Mouse (Mus musculus) kidney, embryonic 14.5 days (tissue): ENCODE measurements around the gene Tekt4. TPM values are rescaled to one million over a fixed set of nuclear protein-coding genes. Genes with fewer than 3 reads are reported as not detected.

ENCODE experiments used
- ATAC-seq: fragments of 200-750 bp; cut with Nextera tagmentation; 2 replicates; pipeline ENCODE4 v1.8.0; 2017; ENCODE audit warnings: moderate number of reproducible peaks, mild to moderate bottlenecking, moderate TSS enrichment, moderate library complexity; ENCODE audit not compliant: low FRiP score, low TSS enrichment
- H3K27ac ChIP-seq: fragments of 300-500 bp; sonication (generic); 2 replicates; pipeline ENCODE4 v1.5.1; 2014; ENCODE audit warnings: low read depth, mild to moderate bottlenecking, low read length, moderate library complexity, mixed read lengths
- H3K27me3 ChIP-seq: fragments of 300-500 bp; sonication (generic); 2 replicates; pipeline ENCODE4 v1.6.1; 2014; ENCODE audit warnings: mild to moderate bottlenecking, low read length; ENCODE audit not compliant: control insufficient read depth, insufficient read depth
- H3K36me3 ChIP-seq: fragments of 300-500 bp; sonication (generic); 2 replicates; pipeline ENCODE4 v1.6.1; 2014; ENCODE audit warnings: low read length, mixed read lengths; ENCODE audit not compliant: control insufficient read depth, insufficient read depth
- H3K4me1 ChIP-seq: fragments of 300-500 bp; sonication (generic); 2 replicates; pipeline ENCODE4 v1.6.1; 2014; ENCODE audit warnings: low read length, mixed read lengths; ENCODE audit not compliant: control insufficient read depth, insufficient read depth
- H3K4me2 ChIP-seq: fragments of 300-500 bp; sonication (generic); replicated peaks from 2 replicates; pipeline ENCODE4 v1.6.1; 2014; ENCODE audit warnings: low read depth, mild to moderate bottlenecking, low read length
- H3K4me3 ChIP-seq: fragments of 300-500 bp; sonication (generic); 2 replicates; pipeline ENCODE4 v1.5.1; 2014; ENCODE audit warnings: mild to moderate bottlenecking, low read length
- H3K9ac ChIP-seq: fragments of 300-500 bp; sonication (generic); 2 replicates; pipeline ENCODE4 v1.6.1; 2014; ENCODE audit warnings: low read depth, mild to moderate bottlenecking, low read length, moderate library complexity
- H3K9me3 ChIP-seq: fragments of 300-500 bp; sonication (generic); 2 replicates; pipeline ENCODE4 v1.6.1; 2016; ENCODE audit warnings: low read length; ENCODE audit not compliant: control insufficient read depth
- WGBS: fragments of 180-500 bp; shearing (Covaris S2); extraction: QIAGEN DNeasy Blood & Tissue Kit; methylation state at CpG from one replicate; pipeline ENCODE4 v1.1.7; 2014; 5-methylcytosine and 5-hydroxymethylcytosine counted together
- polyA plus RNA-seq: library from polyadenylated mRNA; unstranded; fragments of >200 nt; fragmentation: Nextera tagmentation; extraction: Ambion mirVana; gene quantifications from 2 replicates; pipeline ENCODE4 v1.2.1, GENCODE M21; 2014

Gene Tekt4
- not detected in 2 replicates for polyA plus RNA-seq

DNA sequence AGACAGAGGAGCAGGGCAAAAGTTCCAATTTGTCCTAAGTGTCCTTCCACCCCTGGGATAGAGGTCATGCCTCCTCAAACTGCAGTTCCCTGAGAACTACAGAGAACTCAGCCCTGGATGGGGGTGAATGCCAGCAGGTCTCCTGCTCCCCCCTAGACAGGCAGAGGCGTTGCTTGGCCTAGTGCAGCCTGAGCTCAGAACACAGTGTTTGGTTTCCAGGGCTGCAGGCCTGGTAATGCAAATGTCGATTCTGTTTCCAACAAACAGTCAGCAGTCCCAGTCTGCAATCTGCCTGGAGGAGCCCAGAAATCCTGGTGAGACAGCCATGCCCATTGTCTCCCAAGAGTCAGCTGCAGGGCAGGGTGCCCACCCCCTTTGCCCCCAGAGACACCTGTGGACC, at the start of gene Tekt4:
Gene Tekt4, plus strand, starts transcription at position 344 of the 400 bp plus-strand sequence.
- Histone ChIP-seq H3K4me3 (no peak within 1 kb of the TSS), H3K9me3 (no peaks in the 10 kb centered on the region), H3K27ac (no peak within 1 kb of the TSS), H3K36me3 (no peaks in the 10 kb centered on the region), H3K4me1 (no peaks in the 10 kb centered on the region), H3K27me3 (no peaks in the 10 kb centered on the region), H3K4me2 (no peak within 1 kb of the TSS), H3K9ac (no peak within 1 kb of the TSS)
- ATAC-seq: no peak
- 59% methylated on average over 2 of the region's 2 CpGs for WGBS

DNA sequence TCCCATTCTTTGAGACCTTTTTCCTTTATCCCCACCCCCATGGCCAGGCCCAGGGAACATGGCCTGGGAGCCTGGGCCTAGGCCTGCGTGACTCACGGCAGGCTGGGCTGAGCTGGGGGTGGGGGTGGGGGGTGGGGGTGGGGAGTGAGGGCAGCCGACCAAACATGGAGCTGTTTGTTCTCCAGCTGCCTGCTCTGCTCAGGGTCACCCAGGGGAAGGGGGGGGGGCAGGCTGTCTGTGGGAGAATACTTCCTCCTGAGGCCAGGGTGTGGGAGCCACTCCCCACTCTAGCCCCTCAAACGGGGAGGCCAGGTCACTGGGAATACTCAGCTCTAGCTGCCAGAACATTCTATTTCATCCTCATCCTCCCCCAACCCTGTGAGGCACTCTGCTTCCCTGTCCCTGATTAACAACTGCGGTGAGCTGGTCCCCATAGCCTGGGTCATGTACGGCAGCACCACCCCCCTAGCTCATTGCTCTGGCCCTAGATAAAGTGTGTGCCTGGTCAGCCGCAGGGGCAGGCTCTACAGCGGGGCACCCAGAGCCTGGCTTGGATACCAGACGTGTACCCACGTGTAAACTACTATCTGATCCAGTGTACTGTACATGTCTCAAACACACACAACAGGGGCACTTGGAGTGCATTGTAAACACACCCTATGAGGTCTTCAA, 49.1 kb upstream of the Tekt4 start:
- ATAC-seq: peak; percentile 59; the same call in 1 of the 2 replicates
- H3K9me3 ChIP-seq: no peaks in the 10 kb centered on the region
- 4% methylated on average over 10 of the region's 10 CpGs for WGBS
- no peak overlapping the region for H3K4me3 ChIP-seq
- peak overlapping the region; percentile 38; the same call in 1 of the 2 replicates for H3K27ac ChIP-seq
- 0 out of 2 replicates have a peak overlapping the region, but pooled peaks have one; percentile 4 for H3K4me2 ChIP-seq
- peaks cover 37% of the 10 kb centered on the region for H3K4me1 ChIP-seq
- H3K9ac ChIP-seq: no peak overlapping the region
- H3K27me3 ChIP-seq: no peaks in the 10 kb centered on the region
- no peaks in the 10 kb centered on the region for H3K36me3 ChIP-seq

DNA sequence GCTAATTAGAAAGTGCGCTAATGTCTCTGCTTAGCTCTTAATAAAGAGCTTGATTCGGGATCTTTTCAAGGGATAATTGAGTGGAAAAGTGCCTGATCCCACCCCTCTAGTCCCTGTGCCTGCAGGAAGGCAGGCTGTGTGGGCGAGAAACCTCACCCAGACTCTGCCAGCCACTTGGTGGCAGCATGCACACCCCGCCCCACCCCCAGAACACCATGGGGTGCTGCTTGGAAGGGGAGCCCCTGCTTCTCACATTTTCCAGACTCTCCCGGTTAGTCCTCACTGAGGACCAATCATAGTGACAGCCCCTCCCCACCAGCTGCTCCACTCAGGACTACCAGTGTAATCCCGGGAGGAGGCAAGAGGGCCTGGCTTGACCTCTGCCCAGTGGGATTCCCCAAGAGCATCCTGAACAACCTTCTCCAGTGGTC, 48.4 kb upstream of the Tekt4 start:
- Histone ChIP-seq H3K27ac (peak overlapping the region; percentile 38; the same call in 1 of the 2 replicates), H3K4me2 (no peak overlapping the region), H3K4me3 (no peak overlapping the region), H3K36me3 (no peaks in the 10 kb centered on the region), H3K27me3 (no peaks in the 10 kb centered on the region), H3K4me1 (peaks cover 37% of the 10 kb centered on the region), H3K9ac (no peak overlapping the region), H3K9me3 (no peaks in the 10 kb centered on the region)
- WGBS: 25% methylated on average over 6 of the region's 6 CpGs
- ATAC-seq: no peak

DNA sequence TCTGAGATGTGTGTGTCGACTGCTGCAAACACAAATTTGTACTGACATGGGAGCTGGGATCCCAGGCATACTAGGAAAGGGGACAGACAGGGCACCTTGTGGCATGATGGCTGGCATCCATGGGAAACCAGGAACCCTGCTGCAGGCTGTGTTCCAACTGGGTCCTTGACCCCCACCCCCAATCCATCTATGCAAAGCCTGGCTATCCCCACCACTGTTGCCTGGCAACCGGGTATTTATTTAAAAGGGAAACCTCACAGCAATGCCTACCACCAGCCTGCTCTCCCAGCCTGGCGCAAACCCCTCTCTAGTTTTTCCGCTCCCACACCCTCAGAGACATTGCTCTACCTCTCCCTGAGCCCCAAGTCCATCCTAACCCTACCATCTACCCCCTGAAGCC, 47.1 kb upstream of the Tekt4 start:
- Histone ChIP-seq H3K9me3 (no peaks in the 10 kb centered on the region), H3K36me3 (no peaks in the 10 kb centered on the region), H3K27ac (no peak overlapping the region), H3K9ac (no peak overlapping the region), H3K4me2 (no peak overlapping the region), H3K4me3 (no peak overlapping the region), H3K27me3 (no peaks in the 10 kb centered on the region), H3K4me1 (peaks cover 36% of the 10 kb centered on the region)
- no peak for ATAC-seq
- WGBS: 87% methylated on average over 4 of the region's 4 CpGs

DNA sequence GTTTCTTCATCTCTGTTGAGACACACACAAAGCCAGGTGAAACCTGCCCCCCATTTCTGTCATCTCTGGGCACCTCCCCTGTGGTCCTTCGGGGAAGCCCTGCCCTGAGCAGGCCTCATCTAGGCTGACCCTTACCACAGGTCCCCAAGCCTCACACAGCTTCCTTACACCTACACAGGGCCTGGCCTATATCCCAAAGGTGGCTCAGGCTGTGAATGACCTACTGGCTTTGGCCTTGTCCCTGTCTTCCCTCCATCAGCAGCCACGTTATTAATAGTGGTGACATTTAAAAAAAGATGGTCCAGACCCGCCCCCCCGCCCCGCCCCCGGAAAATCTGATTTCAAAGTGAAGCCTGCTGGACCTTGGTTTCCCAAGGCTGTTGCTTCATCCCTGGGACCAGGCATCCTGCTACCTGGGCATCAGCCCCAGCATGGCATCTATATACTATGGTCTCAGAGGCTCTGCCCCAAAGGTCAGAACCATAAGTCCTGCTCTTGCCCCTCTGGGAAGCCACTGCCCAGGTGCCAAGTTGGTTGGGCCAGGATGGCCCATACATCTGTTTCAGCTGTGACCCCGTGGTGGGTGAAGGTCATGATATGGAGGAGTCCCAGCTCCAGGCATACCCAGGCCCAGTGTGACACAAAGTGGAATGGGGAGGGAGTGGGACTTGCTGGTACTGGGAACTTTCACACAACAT, 46.0 kb upstream of the Tekt4 start:
- H3K4me3 ChIP-seq: no peak overlapping the region
- H3K9ac ChIP-seq: no peak overlapping the region
- H3K36me3 ChIP-seq: no peaks in the 10 kb centered on the region
- H3K27ac ChIP-seq: no peak overlapping the region
- no peaks in the 10 kb centered on the region for H3K27me3 ChIP-seq
- H3K4me2 ChIP-seq: no peak overlapping the region
- ATAC-seq: no peak
- peaks cover 36% of the 10 kb centered on the region for H3K4me1 ChIP-seq
- 87% methylated on average over 7 of the region's 7 CpGs for WGBS
- no peaks in the 10 kb centered on the region for H3K9me3 ChIP-seq

DNA sequence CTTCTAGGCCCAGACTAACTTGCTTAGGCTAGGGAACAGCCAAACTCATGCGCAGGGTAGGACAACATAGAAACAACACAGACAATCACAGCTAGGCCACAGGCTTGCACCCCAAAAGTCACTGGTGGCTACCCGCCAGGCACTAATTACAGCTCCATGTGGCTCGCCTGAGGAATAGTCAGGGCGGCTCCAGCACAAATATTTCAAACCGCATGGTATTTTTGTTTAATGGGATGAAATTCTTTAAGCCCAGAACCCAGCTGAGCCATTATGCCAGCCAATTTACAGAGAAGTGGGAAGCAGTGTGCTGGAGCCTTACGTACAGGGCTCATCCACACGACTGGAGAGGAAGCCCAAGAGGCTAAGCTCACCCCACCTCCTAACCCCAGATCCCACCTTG, 44.8 kb upstream of the Tekt4 start:
- Histone ChIP-seq H3K4me2 (no peak overlapping the region), H3K9ac (no peak overlapping the region; the same call in 1 of the 2 replicates), H3K4me3 (no peak overlapping the region), H3K27me3 (no peaks in the 10 kb centered on the region), H3K4me1 (peaks cover 44% of the 10 kb centered on the region), H3K9me3 (no peaks in the 10 kb centered on the region), H3K36me3 (no peaks in the 10 kb centered on the region), H3K27ac (no peak overlapping the region)
- ATAC-seq: no peak
- WGBS: 70% methylated on average over 7 of the region's 7 CpGs

DNA sequence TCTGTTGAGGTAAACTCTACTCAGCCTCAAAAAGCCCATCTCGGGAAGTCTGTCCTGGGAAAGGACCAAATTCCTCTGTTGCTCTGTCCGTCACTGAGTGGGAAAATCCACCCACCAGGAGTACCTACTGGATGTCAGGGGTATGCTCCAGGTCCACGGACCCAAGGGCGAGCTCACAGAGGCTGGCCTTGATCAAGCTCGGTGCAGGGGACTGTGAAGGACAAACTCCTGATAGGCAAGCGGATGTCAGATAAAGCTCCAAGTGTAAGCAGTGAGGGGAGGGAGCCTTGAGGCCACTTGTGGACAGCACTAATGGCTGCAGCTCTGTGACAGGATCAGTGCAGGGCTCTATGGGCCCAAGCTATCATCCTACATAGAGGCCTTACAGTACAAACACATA, 44.2 kb upstream of the Tekt4 start:
- peaks cover 44% of the 10 kb centered on the region for H3K4me1 ChIP-seq
- no peak for ATAC-seq
- H3K4me2 ChIP-seq: no peak overlapping the region
- H3K36me3 ChIP-seq: no peaks in the 10 kb centered on the region
- H3K4me3 ChIP-seq: no peak overlapping the region
- WGBS: 78% methylated on average over 6 of the region's 6 CpGs
- no peaks in the 10 kb centered on the region for H3K9me3 ChIP-seq
- no peaks in the 10 kb centered on the region for H3K27me3 ChIP-seq
- H3K9ac ChIP-seq: no peak overlapping the region
- no peak overlapping the region for H3K27ac ChIP-seq

DNA sequence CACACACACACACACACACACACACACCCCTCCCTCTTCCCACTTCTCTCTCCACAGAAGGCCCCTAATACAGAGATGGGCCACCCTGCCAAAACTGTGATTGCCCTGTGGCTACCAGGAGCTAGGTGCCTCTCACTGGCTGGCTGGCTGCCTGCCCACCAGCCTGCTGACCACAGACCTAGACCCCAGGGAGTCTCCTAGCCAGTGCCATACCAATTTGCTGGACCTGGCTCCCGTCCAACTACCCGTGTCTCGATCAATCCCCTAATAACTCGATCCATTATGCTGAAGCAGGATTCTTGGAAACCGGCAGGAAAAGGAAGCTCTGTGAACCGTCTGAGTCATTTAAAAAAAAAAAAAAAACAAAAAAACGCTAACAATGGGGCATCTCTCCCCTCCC, 43.6 kb upstream of the Tekt4 start:
- ATAC-seq: no peak
- peaks cover 44% of the 10 kb centered on the region for H3K4me1 ChIP-seq
- WGBS: 47% methylated on average over 7 of the region's 7 CpGs
- H3K4me2 ChIP-seq: no peak overlapping the region
- no peaks in the 10 kb centered on the region for H3K36me3 ChIP-seq
- H3K4me3 ChIP-seq: no peak overlapping the region
- H3K27me3 ChIP-seq: no peaks in the 10 kb centered on the region
- H3K27ac ChIP-seq: no peak overlapping the region
- H3K9me3 ChIP-seq: no peaks in the 10 kb centered on the region
- no peak overlapping the region for H3K9ac ChIP-seq

DNA sequence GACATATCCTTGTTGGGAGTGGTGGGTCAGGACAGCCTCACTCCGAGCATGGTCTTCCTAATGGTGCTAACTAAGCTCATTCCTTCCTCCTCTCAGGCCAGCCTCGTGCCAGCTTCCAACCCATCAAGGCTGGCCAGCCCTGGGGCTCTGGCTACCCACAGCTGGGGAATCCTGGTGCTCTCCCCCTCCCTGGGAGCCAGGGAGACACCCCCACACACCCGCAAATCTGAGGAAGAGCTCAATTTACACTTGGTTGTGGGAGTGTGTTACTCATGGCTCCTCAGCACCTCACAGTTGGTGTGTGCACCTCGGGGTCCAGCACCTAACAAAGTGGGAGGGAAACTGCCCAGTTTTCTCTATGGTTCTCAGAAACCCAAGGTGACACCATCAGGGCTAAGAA, 43.2 kb upstream of the Tekt4 start:
- no peak overlapping the region for H3K9ac ChIP-seq
- 40% methylated on average over 4 of the region's 4 CpGs for WGBS
- no peak overlapping the region for H3K4me3 ChIP-seq
- H3K9me3 ChIP-seq: no peaks in the 10 kb centered on the region
- peaks cover 44% of the 10 kb centered on the region for H3K4me1 ChIP-seq
- ATAC-seq: no peak
- H3K27ac ChIP-seq: no peak overlapping the region
- no peaks in the 10 kb centered on the region for H3K27me3 ChIP-seq
- no peaks in the 10 kb centered on the region for H3K36me3 ChIP-seq
- no peak overlapping the region for H3K4me2 ChIP-seq
